Mouse (Mus musculus) forebrain, embryonic 10.5 days (tissue): ENCODE data around the gene Grtp1. TPM values are rescaled to one million over a fixed set of nuclear protein-coding genes. Genes with fewer than 3 reads are reported as not detected.
"Not testable (repeated sequence)": the region's sequence is repeated elsewhere in the genome, so short reads cannot be mapped to it uniquely, and the experiment has no call there.

Source experiments
- DNase-seq: peaks from one replicate; pipeline ENCODE4 v3.0.0-alpha.2; 2017; ENCODE audit warnings: low spot score; ENCODE audit errors: extremely low spot score
- H3K27ac ChIP-seq: fragments of 300-500 bp; sonication (generic); 2 replicates; pipeline ENCODE4 v1.5.1; 2016; ENCODE audit warnings: mild to moderate bottlenecking
- H3K27me3 ChIP-seq: fragments of 300-500 bp; sonication (generic); 2 replicates; pipeline ENCODE4 v1.6.1; 2016; ENCODE audit warnings: mild to moderate bottlenecking; ENCODE audit not compliant: poor library complexity, severe bottlenecking
- H3K36me3 ChIP-seq: fragments of 300-500 bp; sonication (generic); replicated peaks from 2 replicates; pipeline ENCODE4 v1.6.1; 2016; ENCODE audit warnings: mild to moderate bottlenecking, moderate library complexity
- H3K4me1 ChIP-seq: fragments of 300-500 bp; sonication (generic); 2 replicates; pipeline ENCODE4 v1.6.1; 2016
- H3K4me3 ChIP-seq: fragments of 300-500 bp; sonication (generic); 2 replicates; pipeline ENCODE4 v1.5.1; 2016; ENCODE audit warnings: mild to moderate bottlenecking, moderate library complexity
- H3K9me3 ChIP-seq: fragments of 300-500 bp; sonication (generic); 2 replicates; pipeline ENCODE4 v1.6.1; 2016; ENCODE audit warnings: mild to moderate bottlenecking, moderate library complexity
- WGBS: fragments of 180-500 bp; shearing (Covaris S2); methylation state at CpG from one replicate; pipeline ENCODE4 v1.1.7; 2016; 5-methylcytosine and 5-hydroxymethylcytosine counted together
- polyA plus RNA-seq: library from polyadenylated mRNA; unstranded; fragments of >200 nt; fragmentation: Nextera tagmentation; extraction: Ambion mirVana; gene quantifications from 2 replicates; pipeline ENCODE4 v1.2.1, GENCODE M21; 2016

The Grtp1 gene
- polyA plus RNA-seq, 1 experiment from 2014 or later: 21.5 TPM

DNA sequence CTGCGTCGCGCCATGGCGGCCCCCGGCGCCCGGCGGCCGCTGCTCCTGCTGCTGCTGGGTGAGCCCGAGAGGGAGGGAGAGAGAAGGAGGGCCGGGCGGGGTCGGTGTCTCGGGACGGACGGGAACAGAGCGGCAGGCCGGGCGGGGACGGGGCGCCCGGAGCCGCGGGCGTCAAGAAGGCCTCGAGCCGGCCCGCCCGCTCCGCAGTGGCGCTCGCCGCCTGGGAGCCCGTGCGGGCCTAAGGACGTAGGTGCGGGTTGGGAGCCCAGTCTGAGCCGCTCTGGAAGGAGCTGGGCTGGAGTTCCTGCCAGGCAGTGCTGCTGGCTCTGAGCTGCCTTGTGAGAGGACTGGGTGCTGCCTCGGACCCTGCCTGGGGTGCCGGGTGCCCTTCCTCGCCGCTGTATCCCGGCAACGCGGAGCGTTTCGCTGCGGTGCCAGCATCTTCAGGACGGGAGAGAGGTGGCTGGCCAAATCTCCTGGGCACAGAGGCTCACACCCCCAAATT lies 41.0 kb downstream of the Grtp1 start:
- Histone ChIP-seq H3K27me3 (no peaks in the 10 kb centered on the region), H3K27ac (peak overlapping the region; percentile 91), H3K36me3 (no peaks in the 10 kb centered on the region), H3K9me3 (no peaks in the 10 kb centered on the region), H3K4me1 (peaks cover 23% of the 10 kb centered on the region), H3K4me3 (peak overlapping the region; percentile 100)
- 1% methylated on average over 46 of the region's 49 CpGs for WGBS
- DNase-seq: peak; percentile 19

DNA sequence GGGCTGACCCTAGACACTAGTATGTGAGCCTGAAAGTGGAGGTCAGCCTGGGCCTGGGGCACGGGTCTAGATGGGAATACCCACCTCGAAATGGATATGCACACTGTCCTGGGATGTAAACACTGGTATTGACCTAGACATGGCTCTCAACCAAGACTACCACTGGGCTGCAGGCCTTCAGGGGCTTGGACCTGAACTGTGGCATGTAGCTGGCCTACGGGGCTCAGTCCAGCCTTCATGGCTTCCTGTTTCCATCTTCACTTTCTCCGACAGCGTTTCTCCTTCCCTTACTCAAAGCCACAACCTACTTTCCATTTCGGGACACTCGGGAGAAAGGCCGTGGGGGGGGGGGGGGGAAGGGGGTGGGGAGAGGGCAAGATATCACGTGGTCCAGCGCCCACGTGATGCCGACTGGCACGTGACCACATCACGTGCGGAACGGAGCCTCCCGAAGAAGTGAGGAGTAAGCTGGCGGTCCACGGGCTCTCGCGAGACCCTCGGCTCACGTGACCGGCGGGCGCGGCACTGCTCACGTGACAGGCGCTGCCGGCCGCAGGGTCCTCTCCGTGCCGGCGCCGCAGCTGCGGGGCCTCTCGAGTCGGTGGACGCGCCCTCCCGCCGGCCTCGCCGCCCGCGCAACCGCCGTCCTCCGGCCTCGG lies 41.6 kb downstream of the Grtp1 start, which contains the start of gene Lamp1:
Gene Lamp1 (plus strand): TSS at position 444 of the 659 bp plus-strand sequence.
- DNase-seq: peak; percentile 99
- H3K4me1 ChIP-seq: peaks cover 23% of the 10 kb centered on the region
- peak within 1 kb of the TSS; percentile 91 for H3K27ac ChIP-seq
- no peaks in the 10 kb centered on the region for H3K36me3 ChIP-seq
- peak within 1 kb of the TSS; percentile 100 for H3K4me3 ChIP-seq
- 1% methylated on average over 49 of the region's 50 CpGs for WGBS
- no peaks in the 10 kb centered on the region for H3K27me3 ChIP-seq
- no peaks in the 10 kb centered on the region for H3K9me3 ChIP-seq

DNA sequence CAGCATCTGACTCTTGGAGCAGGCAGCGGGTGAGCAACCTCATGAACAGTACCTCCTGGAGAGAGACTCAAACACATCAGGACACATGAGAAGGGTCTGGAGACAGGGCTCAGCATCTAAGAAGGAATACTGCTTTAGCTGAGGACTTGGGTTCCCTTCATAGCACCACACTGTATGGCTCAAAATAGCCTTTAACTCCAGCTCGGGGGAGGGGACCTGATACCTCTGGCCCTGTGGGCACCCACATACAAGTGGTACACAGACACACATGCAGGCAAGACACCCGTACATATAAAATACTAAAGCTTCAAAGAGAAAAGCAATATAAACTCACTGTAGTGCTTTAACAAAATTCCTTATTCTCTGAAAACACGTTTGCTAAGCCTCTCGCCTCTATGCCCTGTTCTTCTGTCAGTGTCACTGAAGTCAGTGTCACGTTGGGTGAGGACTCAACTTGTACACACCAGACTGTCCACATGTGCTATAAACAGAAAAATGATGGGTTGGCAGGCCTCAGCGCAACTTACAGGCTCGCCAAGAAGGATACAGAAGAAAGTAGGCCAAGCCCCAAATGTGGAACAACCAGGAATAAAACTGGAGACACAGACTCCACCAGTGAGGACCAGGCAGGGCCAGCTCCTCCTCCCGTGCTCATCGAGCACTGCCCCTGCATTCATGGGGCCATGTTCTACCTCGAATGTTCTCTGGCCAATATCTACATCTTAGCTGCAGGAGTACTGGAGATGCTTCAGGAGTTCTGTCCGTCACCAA lies 43.9 kb downstream of the Grtp1 start:
- Histone ChIP-seq H3K36me3 (no peaks in the 10 kb centered on the region), H3K4me1 (peaks cover 23% of the 10 kb centered on the region), H3K27ac (no peak overlapping the region), H3K9me3 (no peaks in the 10 kb centered on the region), H3K27me3 (no peaks in the 10 kb centered on the region), H3K4me3 (no peak overlapping the region)
- 76% methylated on average over 12 of the region's 12 CpGs for WGBS
- DNase-seq: no peak

DNA sequence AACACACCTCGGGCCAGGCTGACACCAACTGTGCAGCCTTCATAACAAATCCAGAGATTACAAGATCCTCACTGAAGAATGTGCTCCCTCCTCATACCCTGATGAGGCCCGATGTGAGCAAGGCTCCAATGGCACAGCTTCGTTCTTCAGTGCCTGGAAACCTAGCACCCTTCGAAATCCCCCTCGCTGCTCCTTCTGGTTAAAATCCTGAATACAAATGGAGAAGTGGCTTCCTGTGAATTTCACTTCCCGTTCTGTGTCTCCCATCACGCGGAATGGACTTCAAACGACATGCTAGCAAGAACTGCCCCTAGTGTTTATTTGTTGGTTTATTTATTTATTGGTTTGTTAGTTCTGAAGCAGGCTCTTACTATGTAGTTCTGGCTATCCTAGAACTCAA lies 45.1 kb downstream of the Grtp1 start:
- H3K4me3 ChIP-seq: no peak overlapping the region
- no peak overlapping the region for H3K27ac ChIP-seq
- WGBS: 74% methylated on average over 9 of the region's 9 CpGs
- no peak for DNase-seq
- no peaks in the 10 kb centered on the region for H3K36me3 ChIP-seq
- H3K4me1 ChIP-seq: peaks cover 15% of the 10 kb centered on the region
- H3K9me3 ChIP-seq: no peaks in the 10 kb centered on the region
- H3K27me3 ChIP-seq: no peaks in the 10 kb centered on the region

DNA sequence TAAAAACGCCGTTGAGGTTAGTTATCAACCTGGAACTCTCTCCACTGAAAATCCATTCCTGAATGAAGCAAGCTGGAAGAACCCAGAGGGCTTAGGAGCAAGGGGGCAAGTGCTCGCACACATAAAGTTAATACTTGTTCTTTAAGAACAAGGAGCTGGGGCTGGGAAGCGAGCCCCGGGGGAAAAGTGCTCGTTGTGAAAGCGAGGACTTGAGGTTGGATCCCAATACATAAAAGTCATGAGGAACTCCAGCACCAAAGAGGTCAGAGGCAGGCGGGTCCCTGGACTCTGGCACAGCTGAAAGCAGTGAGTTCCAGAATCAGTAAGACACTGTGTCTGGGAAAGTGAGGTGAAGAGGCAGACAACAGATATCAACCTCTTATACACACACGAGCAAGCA lies 46.3 kb downstream of the Grtp1 start:
- peaks cover 10% of the 10 kb centered on the region for H3K36me3 ChIP-seq
- DNase-seq: no peak
- no peaks in the 10 kb centered on the region for H3K9me3 ChIP-seq
- 81% methylated on average over 9 of the region's 9 CpGs for WGBS
- no peaks in the 10 kb centered on the region for H3K27me3 ChIP-seq
- H3K4me1 ChIP-seq: peaks cover 4% of the 10 kb centered on the region
- H3K27ac ChIP-seq: no peak overlapping the region
- H3K4me3 ChIP-seq: no peak overlapping the region

- no peak for DNase-seq
- no peaks in the 10 kb centered on the region for H3K27me3 ChIP-seq
- H3K9me3 ChIP-seq: no peaks in the 10 kb centered on the region
- 73% methylated on average over 2 of the region's 2 CpGs for WGBS
- H3K36me3 ChIP-seq: peaks cover 37% of the 10 kb centered on the region
- no peak overlapping the region for H3K27ac ChIP-seq
- H3K4me1 ChIP-seq: no peaks in the 10 kb centered on the region
- no peak overlapping the region for H3K4me3 ChIP-seq
Measured at GRCm38 (mm10) chr8:13150929-13151328, 49.5 kb downstream of the Grtp1 start.

GRCm38 (mm10) chr8:13149866-13150265 lies 50.6 kb downstream of the Grtp1 start:
- Histone ChIP-seq H3K27me3 (no peaks in the 10 kb centered on the region), H3K36me3 (peaks cover 48% of the 10 kb centered on the region), H3K4me3 (no peak overlapping the region), H3K4me1 (no peaks in the 10 kb centered on the region), H3K9me3 (no peaks in the 10 kb centered on the region), H3K27ac (no peak overlapping the region)
- WGBS: 62% methylated on average over 5 of the region's 5 CpGs
- DNase-seq: no peak

DNA sequence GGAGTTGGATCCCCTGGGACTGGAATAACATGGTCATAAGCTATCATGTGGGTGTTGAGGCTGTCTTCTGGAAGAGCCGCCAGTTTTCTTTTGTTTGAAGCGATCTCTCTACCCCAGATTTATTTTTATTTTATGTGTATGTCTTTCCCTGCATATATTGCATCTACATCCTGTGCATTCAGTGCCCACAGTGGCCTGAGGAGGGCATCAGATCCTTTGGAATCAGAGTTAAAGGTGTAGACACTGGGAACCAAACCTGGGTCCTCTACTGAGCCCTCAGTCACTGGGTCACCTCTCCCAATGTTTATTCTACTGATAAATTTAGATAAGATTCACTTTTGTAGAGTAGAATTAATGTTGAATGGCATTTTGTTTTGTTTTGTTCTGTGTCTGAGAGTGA lies 51.1 kb downstream of the Grtp1 start:
- Histone ChIP-seq H3K9me3 (no peaks in the 10 kb centered on the region), H3K4me1 (no peaks in the 10 kb centered on the region), H3K4me3 (no peak overlapping the region), H3K27me3 (no peaks in the 10 kb centered on the region), H3K27ac (no peak overlapping the region), H3K36me3 (peaks cover 53% of the 10 kb centered on the region)
- no peak for DNase-seq
- WGBS: 92% methylated on average over 2 of the region's 2 CpGs

DNA sequence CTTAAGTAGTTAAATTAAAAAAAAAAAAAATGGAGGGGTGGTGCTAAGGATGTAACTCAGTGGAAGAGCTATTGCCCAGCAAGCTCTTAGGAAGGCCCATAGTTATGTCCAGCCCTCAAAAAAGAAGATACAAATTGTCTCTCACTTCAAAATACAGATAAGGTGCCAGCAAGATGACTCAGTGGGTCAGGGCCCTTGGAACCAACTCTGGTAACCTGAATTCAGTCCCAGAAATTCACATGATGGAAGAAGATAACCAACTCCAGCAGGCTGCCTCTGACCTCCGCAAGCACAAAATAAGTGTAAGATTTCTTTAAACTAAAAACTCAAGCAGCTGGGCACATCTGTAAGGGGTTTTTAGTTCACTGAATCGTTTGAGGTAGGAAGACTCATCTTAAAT lies 51.9 kb downstream of the Grtp1 start:
- Histone ChIP-seq H3K36me3 (peaks cover 60% of the 10 kb centered on the region), H3K27ac (no peak overlapping the region), H3K4me1 (no peaks in the 10 kb centered on the region), H3K4me3 (no peak overlapping the region), H3K9me3 (no peaks in the 10 kb centered on the region), H3K27me3 (no peaks in the 10 kb centered on the region)
- no peak for DNase-seq
- WGBS: 95% methylated on average over 2 of the region's 2 CpGs

- Histone ChIP-seq H3K27ac (no peak overlapping the region), H3K9me3 (no peaks in the 10 kb centered on the region), H3K36me3 (peaks cover 99% of the 10 kb centered on the region), H3K4me3 (no peak overlapping the region), H3K4me1 (no peaks in the 10 kb centered on the region), H3K27me3 (no peaks in the 10 kb centered on the region)
- 89% methylated on average over 5 of the region's 5 CpGs for WGBS
- no peak for DNase-seq
Measured at GRCm38 (mm10) chr8:13141681-13142080, 58.7 kb downstream of the Grtp1 start.

- DNase-seq: no peak
- WGBS: 90% methylated on average over 6 of the region's 6 CpGs
Measured at GRCm38 (mm10) chr8:13139641-13140182, 60.7 kb downstream of the Grtp1 start.

DNA sequence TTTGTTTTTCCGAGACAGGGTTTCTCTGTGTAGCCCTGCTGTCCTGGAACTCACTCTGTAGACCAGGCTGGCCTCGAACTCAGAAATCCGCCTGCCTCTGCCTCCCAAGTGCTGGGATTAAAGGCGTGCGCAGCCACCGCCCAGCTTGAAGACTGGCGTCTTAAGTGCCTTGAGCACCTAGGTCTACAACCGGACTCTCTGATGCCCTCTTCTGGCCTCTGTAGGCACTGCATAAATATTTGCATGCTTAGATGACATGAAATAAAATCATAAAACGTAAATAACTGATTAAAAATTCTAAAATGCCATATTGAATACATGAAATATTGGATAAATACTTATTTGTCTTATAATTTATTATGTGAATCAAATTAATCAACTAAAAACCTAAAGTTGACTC lies 68.2 kb downstream of the Grtp1 start:
- DNase-seq, H3K4me1 ChIP-seq, H3K27ac ChIP-seq, H3K27me3 ChIP-seq, H3K4me3 ChIP-seq, H3K9me3 ChIP-seq: not testable (repeated sequence)
- WGBS: 74% methylated on average over 9 of the region's 9 CpGs
- H3K36me3 ChIP-seq: peaks cover 96% of the 10 kb centered on the region

More at GRCm38 (mm10) chr8:13139641-13140182, 60.7 kb downstream of the Grtp1 start:
- no peaks in the 10 kb centered on the region for H3K27me3 ChIP-seq
- H3K9me3 ChIP-seq: no peaks in the 10 kb centered on the region
- H3K4me1 ChIP-seq: no peaks in the 10 kb centered on the region
- peaks cover 99% of the 10 kb centered on the region for H3K36me3 ChIP-seq
- no peak overlapping the region for H3K27ac ChIP-seq
- no peak overlapping the region for H3K4me3 ChIP-seq

GRCm38 (mm10) chr8:13124897-13125296 lies 75.5 kb downstream of the Grtp1 start:
- Histone ChIP-seq H3K4me3 (no peak overlapping the region), H3K27me3 (no peaks in the 10 kb centered on the region), H3K4me1 (no peaks in the 10 kb centered on the region), H3K27ac (no peak overlapping the region), H3K9me3 (no peaks in the 10 kb centered on the region), H3K36me3 (peaks cover 96% of the 10 kb centered on the region)
- WGBS: 93% methylated on average over 8 of the region's 8 CpGs
- no peak for DNase-seq
